Mouse (Mus musculus): ENCODE results near the gene Prnp. TPM values are rescaled to one million over a fixed set of nuclear protein-coding genes. Genes with fewer than 3 reads are reported as not detected.
A peak's percentile ranks its signal among the peaks of the same experiment; 100 is the strongest.

Gene Prnp
- total RNA-seq, 1 experiment from 2014 or later: 2.1 TPM

DNA sequence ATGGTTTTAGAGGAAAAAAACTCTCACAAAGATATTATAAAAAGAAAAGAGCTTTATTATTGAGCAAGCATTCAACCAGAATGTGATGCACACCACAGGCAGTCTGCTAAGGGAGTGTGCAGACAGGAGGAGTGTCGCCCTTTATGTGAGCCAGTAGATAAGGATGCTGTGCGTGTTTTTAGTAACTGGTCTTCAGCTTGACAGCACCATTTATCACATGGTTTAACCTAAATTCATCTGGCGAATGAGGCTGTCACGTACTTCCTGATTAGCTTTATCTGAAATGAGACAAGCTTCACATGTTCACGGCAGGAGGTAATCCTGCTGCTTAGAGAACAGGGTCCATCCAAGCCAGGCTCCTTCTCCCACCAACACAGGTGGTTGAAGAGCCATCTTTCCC, 4.7 kb upstream of the Prnp start:
- no peak for ATAC-seq (ENCODE audit: extremely low read depth, insufficient number of reproducible peaks, low FRiP score, poor library complexity, severe bottlenecking)

DNA sequence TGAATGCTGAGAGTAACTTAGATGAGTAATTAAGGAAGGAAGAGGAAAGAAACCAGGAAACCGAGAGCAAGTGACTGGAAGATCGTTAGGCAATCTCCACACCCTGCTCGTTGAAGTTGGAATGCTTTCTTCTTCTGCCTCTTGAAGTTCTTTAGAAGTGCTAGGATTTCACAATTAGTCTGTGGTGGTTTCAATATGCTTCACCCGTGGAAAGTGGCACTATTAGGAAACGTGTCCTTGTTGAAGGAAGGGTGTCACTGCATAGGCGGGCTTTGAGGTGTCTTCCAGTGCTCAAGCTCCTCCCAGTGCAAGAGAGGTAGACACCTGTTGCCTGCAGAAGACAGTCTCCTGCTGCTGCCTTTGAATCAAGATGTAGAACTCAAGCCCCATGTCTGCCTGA, 4.0 kb upstream of the Prnp start:
- no peak for ATAC-seq (ENCODE audit: extremely low read depth, insufficient number of reproducible peaks, low FRiP score, poor library complexity, severe bottlenecking)

DNA sequence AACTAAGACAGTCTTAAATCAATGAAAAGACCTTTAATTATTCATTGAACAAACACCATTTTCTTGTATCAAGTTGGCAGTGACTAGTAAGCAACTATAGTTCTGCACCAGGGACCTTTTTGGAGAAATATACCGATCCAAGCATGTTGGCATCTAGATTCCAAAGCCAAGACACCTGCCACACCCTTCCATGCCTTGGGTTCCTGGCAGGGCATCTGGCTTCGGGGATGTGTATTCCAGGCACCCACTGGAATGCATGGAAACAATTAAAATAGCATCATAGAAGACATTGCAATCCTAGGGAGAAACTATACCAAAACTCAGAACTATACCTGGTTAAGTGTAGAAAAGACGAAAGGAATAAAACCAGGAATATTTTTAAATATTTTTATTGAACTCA, 3.5 kb upstream of the Prnp start:
- no peak for ATAC-seq (ENCODE audit: extremely low read depth, insufficient number of reproducible peaks, low FRiP score, poor library complexity, severe bottlenecking)

DNA sequence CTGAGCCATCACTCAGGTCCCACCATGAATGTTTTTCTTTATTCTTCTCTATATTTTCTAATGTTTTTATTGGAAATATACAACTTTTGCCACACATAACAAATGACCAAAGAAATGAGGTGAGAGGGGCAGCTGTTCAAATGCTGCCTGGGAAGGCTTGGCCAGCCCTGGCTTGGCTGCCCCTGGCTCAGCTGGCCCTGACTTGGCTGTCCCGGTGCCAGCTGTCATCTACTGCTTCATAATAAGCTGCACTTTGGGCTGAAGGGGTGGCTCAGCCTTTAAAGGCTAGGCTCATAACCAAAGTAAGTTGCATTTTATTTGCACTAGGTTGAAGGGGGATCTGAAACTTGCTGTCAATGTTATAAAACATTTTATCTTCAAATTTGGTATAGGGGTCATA, 2.9 kb upstream of the Prnp start:
- no peak for ATAC-seq (ENCODE audit: extremely low read depth, insufficient number of reproducible peaks, low FRiP score, poor library complexity, severe bottlenecking)

DNA sequence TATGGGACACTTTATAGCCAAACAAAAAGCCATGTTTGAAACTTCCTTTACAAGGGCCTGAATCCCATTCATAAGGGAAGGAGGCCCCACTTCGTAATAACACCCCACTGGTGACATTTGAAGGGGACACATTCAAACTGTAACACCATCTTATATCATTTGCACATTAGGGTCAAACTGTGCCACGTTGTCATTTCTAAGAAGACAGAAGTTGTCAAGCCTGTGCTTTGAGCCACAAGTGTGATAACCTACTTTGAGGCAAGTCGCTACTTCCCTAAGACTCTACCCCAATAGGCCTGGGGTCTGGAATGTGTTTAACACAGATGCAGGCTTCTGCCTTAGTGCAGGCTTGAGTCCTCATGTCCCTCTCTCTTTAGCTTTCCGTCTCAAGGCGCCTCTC, 2.4 kb upstream of the Prnp start:
- ATAC-seq (ENCODE audit: extremely low read depth, insufficient number of reproducible peaks, low FRiP score, poor library complexity, severe bottlenecking): no peak

DNA sequence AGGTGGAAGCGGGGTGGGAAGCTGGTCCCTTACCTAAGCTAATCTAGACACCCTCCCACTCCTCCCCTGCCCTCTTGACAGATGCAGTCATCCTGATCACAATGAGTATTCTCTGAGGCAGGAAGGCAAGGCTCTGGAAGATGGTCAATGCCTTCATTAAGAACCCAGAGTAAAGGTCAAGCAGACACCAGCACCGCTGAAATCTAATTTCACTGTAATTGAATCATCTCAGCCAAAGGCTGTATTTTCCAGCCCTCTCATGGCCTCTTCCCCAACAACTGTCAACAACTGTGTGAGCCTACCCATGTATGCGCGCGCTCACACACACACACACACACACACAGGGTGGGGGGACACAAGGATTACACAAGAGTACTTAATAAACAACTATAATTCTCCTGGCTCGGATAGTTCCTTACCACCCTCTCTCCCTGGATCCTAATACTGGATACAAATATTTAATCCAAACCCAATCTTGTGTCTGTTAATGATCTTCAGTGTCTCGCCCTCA, 1.3 kb upstream of the Prnp start:
- no peak for ATAC-seq (ENCODE audit: extremely low read depth, insufficient number of reproducible peaks, low FRiP score, poor library complexity, severe bottlenecking)

DNA sequence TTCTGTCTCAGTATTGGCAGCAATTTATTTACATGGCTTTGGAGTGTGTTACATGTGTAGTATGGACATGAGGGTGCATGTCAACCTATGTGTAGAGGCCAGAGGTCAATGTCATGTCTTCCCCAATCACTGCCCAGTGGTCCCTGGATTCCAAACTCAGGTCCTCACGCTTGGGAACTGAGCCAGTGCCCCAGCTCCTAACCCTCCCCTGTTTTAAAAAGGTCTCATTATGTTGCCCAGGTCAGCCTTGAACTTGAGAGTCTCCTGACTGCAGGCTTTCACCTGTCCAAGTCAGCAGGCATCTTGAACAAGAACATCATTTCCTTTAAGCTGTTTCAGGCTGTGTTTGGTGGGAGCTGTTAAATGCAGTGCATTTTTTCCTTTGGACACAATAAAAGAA, 822 bp upstream of the Prnp start:
- ATAC-seq (ENCODE audit: extremely low read depth, insufficient number of reproducible peaks, low FRiP score, poor library complexity, severe bottlenecking): no peak

DNA sequence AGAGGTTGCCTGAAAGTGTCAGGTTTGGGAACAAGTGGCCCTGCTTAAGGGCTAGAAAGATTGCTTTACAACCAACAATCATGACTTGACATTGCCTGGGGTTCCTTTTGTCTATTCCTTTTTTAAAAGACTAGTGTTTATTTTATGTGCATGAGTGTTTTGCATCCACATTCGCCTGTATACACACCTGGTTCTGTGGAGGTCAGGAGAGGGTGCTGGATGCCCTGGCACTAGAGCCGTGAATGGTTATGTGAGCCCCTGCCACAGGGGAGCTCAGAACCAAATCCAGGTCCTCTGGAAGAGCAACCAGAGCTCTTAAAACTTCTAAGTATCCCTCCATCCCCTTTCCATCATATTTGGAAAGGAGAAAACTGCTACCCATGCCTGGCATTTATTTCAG, 1.1 kb downstream of the Prnp start:
- ATAC-seq (ENCODE audit: extremely low read depth, insufficient number of reproducible peaks, low FRiP score, poor library complexity, severe bottlenecking): no peak

DNA sequence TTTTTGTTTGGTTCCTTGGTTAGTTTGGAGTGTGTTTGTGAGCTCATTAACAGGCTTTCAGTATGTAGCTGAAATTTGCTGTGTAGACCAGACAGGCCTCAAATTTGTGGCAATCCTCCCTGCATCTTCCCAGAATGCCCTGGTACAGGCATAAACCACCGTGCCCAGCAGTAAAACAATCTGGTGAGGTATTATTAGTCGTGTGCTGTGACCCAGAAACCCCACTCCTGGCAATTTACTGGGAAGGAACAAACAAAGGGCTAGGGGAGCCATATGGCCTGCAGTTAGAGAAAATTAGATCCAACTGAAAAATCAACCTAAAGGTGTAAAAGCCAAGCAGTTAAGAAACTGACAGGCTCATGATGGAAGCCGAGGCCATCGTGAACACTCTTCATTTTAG, 1.6 kb downstream of the Prnp start:
- ATAC-seq (ENCODE audit: extremely low read depth, insufficient number of reproducible peaks, low FRiP score, poor library complexity, severe bottlenecking): no peak

DNA sequence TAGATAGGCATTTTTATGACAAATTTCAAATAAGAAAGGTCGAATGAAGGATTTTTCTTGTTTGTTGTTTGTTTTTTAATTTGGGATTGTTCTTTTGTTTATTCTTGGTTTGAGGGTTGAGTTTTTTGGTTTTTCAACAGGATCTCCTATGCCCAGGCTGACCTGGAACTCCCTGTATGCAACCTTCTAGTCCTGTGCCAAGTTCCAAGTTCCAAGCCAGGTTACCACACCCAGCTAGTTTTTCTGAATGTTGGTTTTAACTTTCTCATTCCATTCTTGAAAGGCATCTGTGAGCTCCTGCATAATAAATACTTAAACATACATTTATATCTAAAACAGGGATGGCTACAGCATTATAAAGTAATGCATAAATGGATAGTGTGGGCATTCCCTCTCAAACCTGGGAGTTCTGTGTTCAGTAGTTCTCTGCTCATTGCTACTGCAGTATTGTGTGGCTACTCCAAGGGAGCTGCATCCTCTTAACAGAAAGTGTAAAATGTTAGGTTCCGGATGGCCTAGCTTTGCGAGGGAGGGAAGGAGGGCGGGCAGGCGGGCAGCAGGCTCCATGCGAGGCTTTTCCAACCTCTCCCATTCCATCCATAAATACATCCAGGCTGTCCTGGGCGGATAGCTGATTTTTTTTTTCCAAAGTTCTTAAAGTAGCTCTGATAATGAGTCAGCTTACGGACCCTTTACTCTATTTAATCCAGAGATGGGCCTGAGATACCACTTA, 3.0 kb downstream of the Prnp start:
- no peak for ATAC-seq (ENCODE audit: extremely low read depth, insufficient number of reproducible peaks, low FRiP score, poor library complexity, severe bottlenecking)

DNA sequence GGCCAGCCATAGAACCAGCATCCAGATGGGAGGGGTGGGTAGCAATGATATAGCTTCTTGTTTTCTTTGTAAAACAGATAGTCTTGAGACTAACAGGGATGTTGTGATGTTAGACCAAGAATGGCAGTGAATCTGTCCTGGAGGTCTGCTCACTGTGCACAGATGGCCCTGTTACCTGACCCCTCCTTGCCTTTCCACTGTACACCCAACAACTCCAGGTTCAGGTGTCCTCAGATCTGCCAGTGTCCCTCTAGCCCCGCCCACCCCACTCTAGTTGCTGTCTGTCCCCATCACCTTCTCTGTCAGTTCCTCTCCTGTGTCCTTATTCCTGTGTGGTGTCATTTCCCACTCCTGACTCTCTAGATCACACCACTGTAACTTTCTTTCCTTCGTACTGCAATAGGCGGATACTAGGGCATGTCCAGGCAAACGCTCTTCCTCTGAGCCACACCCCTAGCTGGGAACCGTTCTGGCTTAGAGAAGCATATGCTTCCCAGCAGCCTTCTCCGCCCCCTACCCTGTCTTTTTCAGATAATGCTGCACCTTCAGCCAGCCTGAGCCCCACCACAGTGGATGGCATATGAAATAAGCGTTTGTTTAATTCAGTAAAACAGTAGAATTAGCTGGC, 22.7 kb downstream of the Prnp start:
- ATAC-seq (ENCODE audit: extremely low read depth, insufficient number of reproducible peaks, low FRiP score, poor library complexity, severe bottlenecking): no peak

DNA sequence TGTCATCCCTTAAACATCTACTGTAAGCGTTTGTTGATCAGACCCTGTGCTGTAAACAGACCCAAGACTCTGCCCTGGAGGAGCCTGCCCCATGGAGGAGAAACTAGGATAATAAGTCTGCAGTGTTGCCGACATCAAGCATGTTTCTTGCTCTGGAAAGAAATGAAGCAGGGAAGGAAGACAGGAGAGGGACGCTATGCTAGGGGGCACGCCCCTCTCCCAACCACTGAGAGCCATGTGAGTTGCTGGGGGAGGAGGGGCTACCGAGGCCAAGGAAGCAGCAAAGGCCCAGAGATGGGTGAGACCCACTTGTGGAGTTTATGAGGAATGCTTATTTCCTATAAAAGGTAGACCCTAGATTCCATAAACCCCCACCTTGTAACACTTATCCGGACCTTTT, 23.3 kb downstream of the Prnp start:
- ATAC-seq (ENCODE audit: extremely low read depth, insufficient number of reproducible peaks, low FRiP score, poor library complexity, severe bottlenecking): no peak

DNA sequence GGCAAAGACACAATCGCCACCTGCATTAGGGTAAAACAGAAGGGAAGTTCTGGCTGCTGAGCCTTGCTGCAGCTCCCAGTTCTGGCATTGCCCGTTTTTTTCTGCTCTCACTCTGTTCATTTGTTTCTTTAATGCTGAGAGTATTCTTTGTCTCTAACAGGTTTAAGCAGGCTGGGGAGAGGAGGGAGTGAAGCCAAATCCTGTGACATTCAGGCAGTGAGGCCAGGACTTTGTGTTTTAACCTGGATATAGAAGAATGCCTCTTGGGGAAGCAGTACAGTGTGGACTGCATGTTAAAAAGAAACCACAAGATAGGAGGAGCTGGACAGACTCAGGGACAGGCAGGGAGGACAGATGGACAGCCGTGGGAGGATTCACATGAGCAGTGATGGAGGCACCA, 23.9 kb downstream of the Prnp start:
- ATAC-seq (ENCODE audit: extremely low read depth, insufficient number of reproducible peaks, low FRiP score, poor library complexity, severe bottlenecking): no peak

DNA sequence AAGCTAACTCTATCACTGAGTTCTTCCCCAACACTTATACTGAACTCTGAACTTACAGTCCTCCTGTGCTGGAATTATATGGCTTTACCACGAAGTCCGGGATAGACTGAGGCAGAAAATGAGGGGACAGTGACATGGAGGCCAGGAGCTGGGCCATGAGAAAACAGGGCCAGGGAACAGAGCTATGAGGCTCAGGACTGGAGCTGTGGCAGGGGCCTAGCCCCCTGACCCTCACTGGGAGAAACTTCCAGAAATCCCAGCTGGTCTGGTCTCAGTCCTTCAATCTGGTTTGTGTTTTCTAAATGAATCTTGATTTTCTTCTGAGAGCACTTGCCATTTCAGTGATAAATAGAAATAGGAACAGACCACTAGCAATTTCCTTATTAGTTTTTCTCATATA, 24.5 kb downstream of the Prnp start:
- no peak for ATAC-seq (ENCODE audit: extremely low read depth, insufficient number of reproducible peaks, low FRiP score, poor library complexity, severe bottlenecking)

DNA sequence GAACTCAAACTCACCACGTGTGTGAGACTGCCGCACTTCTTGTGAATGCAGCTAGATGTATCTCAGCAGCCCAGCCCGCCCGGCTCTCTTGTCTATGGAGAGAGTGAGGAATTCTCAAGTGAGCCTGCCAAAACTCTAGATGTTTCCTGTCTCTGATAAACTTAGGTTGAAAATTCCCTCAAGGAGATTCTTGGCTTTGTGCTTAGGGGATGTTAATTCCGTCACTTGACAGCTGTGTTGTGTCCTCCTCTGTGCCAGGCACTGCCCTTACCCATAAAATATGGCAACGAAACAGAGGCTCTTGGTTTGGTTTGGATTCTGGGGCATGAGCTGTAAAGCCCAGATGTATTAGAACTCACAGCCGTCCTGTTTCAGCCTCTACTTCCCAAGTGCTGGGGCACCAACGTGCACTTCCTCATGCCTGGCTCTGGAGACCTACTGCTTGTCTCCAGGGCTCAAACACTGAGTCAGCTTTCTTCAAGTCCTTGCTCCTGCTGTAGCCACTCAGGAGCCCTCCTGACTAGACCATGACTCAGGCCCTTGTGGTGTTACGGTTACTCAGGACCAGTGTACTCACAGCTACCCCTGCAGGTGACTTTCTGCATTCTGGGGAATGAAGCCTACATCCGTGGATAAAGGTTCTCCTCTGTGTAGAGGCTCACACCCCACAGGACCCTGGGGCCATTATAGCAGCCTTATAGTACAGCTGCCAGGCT, 25.8 kb downstream of the Prnp start:
- ATAC-seq (ENCODE audit: extremely low read depth, insufficient number of reproducible peaks, low FRiP score, poor library complexity, severe bottlenecking): no peak

DNA sequence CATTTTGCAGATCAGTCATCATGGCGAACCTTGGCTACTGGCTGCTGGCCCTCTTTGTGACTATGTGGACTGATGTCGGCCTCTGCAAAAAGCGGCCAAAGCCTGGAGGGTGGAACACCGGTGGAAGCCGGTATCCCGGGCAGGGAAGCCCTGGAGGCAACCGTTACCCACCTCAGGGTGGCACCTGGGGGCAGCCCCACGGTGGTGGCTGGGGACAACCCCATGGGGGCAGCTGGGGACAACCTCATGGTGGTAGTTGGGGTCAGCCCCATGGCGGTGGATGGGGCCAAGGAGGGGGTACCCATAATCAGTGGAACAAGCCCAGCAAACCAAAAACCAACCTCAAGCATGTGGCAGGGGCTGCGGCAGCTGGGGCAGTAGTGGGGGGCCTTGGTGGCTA, 26.7 kb downstream of the Prnp start:
- no peak for ATAC-seq (ENCODE audit: extremely low read depth, insufficient number of reproducible peaks, low FRiP score, poor library complexity, severe bottlenecking)

DNA sequence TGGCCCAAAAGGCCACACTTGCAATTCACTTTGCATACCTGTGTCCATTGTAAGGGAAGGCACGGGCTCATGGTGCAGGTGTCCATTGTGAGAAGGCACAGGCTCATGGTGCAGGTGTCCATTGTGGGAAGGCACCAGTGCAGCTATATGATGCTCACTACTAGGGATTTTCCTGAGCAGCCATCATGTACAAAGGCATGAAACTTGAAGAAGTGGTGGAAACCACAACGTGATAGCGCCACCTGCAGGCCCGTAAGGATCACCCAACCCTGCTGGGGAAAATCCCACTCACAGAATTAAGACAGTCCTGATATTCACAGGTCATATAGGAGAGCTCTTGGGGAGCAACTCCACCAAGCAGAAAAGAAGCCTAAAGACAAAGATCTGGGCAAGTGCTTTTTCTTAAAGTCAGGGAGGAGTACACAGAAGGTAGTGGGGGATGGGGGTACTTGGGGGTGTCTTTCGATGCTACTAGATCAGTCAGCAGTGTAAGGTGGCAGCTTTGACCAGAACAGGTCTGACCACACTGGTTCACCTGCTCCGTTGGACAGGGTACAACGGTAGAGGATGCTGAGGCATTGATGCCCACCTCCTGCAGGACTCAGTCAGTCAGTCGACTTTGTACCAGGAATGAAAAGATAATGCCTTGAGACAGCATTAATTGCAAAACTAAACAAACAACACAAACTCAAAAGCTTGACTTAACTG, 29.8 kb downstream of the Prnp start:
- 0 out of 2 replicates have a peak, but pooled peaks have one; percentile 23 for ATAC-seq (ENCODE audit: extremely low read depth, insufficient number of reproducible peaks, low FRiP score, poor library complexity, severe bottlenecking)

DNA sequence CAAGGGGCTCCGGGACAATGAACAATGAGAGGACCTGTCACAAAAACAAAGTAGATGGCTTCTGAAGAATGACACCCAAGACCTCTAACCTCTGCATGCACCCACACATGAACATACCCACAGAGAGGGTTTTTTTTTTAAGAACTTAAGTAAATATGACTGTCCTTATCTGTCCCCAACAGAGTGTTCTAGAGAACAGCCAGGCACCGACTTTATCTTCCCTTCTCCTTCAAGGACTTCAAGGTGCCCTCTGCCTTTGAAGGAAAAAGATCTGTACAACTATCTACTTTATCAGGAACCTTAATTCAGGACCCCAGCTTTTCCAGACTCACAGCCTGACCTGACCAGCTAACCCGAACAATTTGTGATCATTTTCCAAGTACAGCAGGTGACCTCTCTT, 30.8 kb downstream of the Prnp start:
- no peak for ATAC-seq (ENCODE audit: extremely low read depth, insufficient number of reproducible peaks, low FRiP score, poor library complexity, severe bottlenecking)

DNA sequence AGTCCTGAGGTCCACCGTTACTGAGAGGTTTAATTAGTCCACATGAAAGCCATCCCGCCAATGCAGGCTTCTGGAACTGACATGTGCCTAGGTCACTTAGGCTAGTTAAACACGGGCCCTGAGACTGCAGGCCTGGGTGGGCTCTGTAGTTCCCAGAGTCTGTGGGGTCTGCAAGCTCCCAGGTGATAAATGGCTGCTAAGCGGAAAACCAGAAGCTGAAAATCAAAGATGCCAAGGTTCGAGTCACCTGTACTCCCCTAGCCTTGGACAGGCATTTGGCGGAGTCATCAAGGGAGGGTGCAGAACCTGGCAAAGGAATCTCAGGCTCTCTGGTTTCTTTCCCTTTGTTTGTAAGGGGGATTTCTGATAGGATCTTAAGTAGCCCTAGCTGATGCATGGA, 31.8 kb downstream of the Prnp start:
- no peak for ATAC-seq (ENCODE audit: extremely low read depth, insufficient number of reproducible peaks, low FRiP score, poor library complexity, severe bottlenecking)

DNA sequence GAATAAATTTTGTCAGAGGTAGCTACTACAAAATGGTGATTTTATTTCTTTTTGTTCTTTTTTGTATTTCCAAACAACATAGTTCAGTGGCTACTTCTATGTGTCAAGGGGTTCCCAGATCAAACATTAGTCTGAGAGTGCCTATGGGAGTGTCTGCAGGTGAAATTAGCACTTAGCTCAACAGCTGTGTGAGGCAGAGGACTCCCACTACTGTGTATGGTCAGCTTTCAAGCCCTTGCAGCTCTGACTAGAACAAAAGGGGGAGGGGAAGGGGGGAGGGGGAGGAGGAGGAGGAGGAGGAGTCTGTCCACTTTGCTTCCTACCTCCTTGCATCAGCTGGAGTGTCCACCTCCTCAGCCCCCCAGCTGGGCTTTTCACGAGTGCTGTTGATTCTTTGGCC, 34.6 kb downstream of the Prnp start:
- no peak for ATAC-seq (ENCODE audit: extremely low read depth, insufficient number of reproducible peaks, low FRiP score, poor library complexity, severe bottlenecking)
